Mouse (Mus musculus) midbrain, embryonic 16.5 days (tissue): ENCODE data around the gene Slc4a2. TPM values are rescaled to one million over a fixed set of nuclear protein-coding genes. Genes with fewer than 3 reads are reported as not detected.
A peak's percentile ranks its signal among the peaks of the same experiment; 100 is the strongest.

ENCODE experiments used
- ATAC-seq: fragments of 200-750 bp; cut with Nextera tagmentation; 2 replicates; pipeline ENCODE4 v1.8.0; 2017; ENCODE audit warnings: moderate TSS enrichment
- H3K27ac ChIP-seq: fragments of 300-500 bp; sonication (generic); 2 replicates; pipeline ENCODE4 v1.5.1; 2014; ENCODE audit warnings: mild to moderate bottlenecking, low read length, mixed read lengths
- H3K27me3 ChIP-seq: fragments of 300-500 bp; sonication (generic); 2 replicates; pipeline ENCODE4 v1.6.1; 2014; ENCODE audit warnings: low read depth, low read length, mixed read lengths; ENCODE audit not compliant: control insufficient read depth, insufficient read depth
- H3K36me3 ChIP-seq: fragments of 300-500 bp; sonication (generic); 2 replicates; pipeline ENCODE4 v1.6.1; 2014; ENCODE audit warnings: mild to moderate bottlenecking, low read length, moderate library complexity, mixed read lengths; ENCODE audit not compliant: control insufficient read depth, insufficient read depth
- H3K4me1 ChIP-seq: fragments of 300-500 bp; sonication (generic); 2 replicates; pipeline ENCODE4 v1.6.1; 2014; ENCODE audit warnings: mild to moderate bottlenecking, low read length, mixed read lengths; ENCODE audit not compliant: control insufficient read depth, insufficient read depth
- H3K4me2 ChIP-seq: fragments of 300-500 bp; sonication (generic); 2 replicates; pipeline ENCODE4 v1.6.1; 2014; ENCODE audit warnings: mild to moderate bottlenecking, low read length, mixed read lengths
- H3K4me3 ChIP-seq: fragments of 300-500 bp; sonication (generic); 2 replicates; pipeline ENCODE4 v1.5.1; 2014; ENCODE audit warnings: low read depth, mild to moderate bottlenecking, low read length, moderate library complexity, mixed read lengths
- H3K9ac ChIP-seq: fragments of 300-500 bp; sonication (generic); 2 replicates; pipeline ENCODE4 v1.6.1; 2014; ENCODE audit warnings: low read depth, low read length, mixed read lengths
- H3K9me3 ChIP-seq: fragments of 300-500 bp; sonication (generic); replicated peaks from 2 replicates; pipeline ENCODE4 v1.6.1; 2014; ENCODE audit warnings: mild to moderate bottlenecking, low read length, mixed read lengths; ENCODE audit not compliant: control insufficient read depth, poor library complexity, severe bottlenecking
- WGBS: fragments of 180-500 bp; shearing (Covaris S2); extraction: QIAGEN DNeasy Blood & Tissue Kit; methylation state at CpG from one replicate; pipeline ENCODE4 v1.1.7; 2014; 5-methylcytosine and 5-hydroxymethylcytosine counted together
- polyA plus RNA-seq: library from polyadenylated mRNA; unstranded; fragments of >200 nt; fragmentation: Nextera tagmentation; extraction: Ambion mirVana; gene quantifications from 2 replicates; pipeline ENCODE4 v1.2.1, GENCODE M21; 2015

The Slc4a2 gene
- polyA plus RNA-seq, 1 experiment from 2014 or later = 23.7 TPM

DNA sequence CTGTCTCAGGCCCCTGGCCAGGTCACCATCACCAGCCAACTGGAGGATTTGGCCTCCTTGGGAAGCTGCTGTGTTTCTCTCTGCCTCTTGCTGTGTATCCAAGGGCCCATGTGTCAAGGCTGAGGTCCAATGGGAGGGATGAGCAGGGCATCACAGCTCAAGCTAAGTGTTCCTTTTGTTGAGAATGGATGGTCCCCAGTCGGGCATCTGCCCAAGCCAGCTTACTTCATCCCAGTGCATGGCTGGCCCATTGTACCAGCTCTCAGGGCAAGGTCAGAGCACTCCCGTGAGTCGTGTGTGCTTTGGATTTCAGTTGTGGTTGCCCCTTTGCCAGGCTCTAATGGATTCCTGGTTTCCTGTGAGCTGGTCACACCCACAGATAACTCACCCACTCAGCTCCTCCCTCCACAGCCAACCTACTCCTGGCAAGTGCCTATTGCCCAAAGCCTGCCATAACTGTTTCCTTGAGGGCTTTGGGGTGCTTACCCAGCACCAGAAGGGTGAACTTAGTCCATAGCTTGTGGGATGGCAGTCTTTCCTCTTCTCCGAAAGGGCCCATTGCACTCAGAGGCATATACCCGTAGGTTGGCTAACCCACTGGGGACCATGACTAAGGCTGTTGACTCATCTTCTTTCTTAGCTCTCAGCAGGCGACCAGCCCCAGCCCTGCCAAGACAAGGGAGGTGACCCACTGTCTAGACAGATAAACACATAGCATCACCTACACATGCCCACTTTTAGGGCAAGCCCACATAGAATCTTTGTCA, 18.9 kb upstream of the Slc4a2 start:
- H3K4me1 ChIP-seq = no peaks in the 10 kb centered on the region
- no peaks in the 10 kb centered on the region for H3K9me3 ChIP-seq
- 79% methylated on average over 6 of the region's 6 CpGs for WGBS
- H3K36me3 ChIP-seq = peaks cover 19% of the 10 kb centered on the region
- H3K4me2 ChIP-seq = no peak overlapping the region
- H3K27ac ChIP-seq = no peak overlapping the region
- H3K4me3 ChIP-seq = no peak overlapping the region
- no peak for ATAC-seq
- no peak overlapping the region for H3K9ac ChIP-seq
- H3K27me3 ChIP-seq = no peaks in the 10 kb centered on the region

GRCm38 (mm10) chr5:24405389-24405876, 18.2 kb upstream of the Slc4a2 start:
- no peaks in the 10 kb centered on the region for H3K9me3 ChIP-seq
- H3K9ac ChIP-seq = no peak overlapping the region
- no peaks in the 10 kb centered on the region for H3K4me1 ChIP-seq
- H3K36me3 ChIP-seq = peaks cover 19% of the 10 kb centered on the region
- H3K27ac ChIP-seq = no peak overlapping the region
- H3K27me3 ChIP-seq = no peaks in the 10 kb centered on the region
- H3K4me2 ChIP-seq = no peak overlapping the region
- WGBS = 74% methylated on average over 3 of the region's 3 CpGs
- ATAC-seq = no peak
- H3K4me3 ChIP-seq = no peak overlapping the region

DNA sequence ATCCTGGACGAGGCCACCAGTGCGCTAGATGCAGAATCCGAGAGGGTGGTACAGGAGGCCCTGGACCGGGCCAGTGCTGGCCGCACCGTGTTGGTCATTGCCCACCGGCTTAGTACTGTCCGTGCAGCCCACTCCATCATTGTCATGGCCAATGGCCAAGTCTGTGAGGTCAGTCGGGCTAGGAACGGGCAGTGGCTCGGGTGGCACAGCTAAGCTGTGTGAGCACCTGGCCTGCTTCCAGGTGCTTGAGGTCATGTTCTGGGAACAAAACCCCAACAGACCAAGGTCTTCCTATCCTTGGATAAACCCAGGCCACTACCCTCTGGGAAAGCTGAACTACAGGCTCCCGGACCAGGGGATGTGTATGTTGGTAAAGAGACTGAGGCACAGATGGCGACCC, 15.0 kb upstream of the Slc4a2 start:
- no peaks in the 10 kb centered on the region for H3K27me3 ChIP-seq
- WGBS = 92% methylated on average over 13 of the region's 13 CpGs
- no peak overlapping the region for H3K27ac ChIP-seq
- H3K4me3 ChIP-seq = no peak overlapping the region
- no peak overlapping the region for H3K9ac ChIP-seq
- H3K36me3 ChIP-seq = peaks cover 13% of the 10 kb centered on the region
- no peak for ATAC-seq
- H3K4me2 ChIP-seq = no peak overlapping the region
- no peaks in the 10 kb centered on the region for H3K9me3 ChIP-seq
- no peaks in the 10 kb centered on the region for H3K4me1 ChIP-seq

DNA sequence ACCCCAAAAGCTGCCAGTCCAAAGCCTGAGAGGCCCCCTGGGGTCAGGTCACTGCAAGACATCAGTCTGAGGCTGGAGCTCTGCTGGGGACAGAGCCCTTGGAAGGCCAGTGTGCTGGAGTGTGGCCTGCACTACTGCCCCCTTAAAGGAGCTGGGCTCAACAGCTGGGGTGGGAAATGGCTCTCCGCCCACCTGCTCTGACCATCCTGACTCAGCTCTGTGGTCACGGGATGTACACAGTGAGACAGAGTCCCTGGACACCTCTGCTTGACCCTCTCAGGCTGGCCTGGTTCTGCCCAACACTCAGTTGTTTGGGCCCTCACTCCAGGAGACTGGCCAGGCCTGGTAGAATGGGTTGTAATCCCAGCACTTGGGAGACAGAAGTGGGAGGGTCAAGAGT, 14.2 kb upstream of the Slc4a2 start:
- Histone ChIP-seq H3K27ac (no peak overlapping the region), H3K9ac (no peak overlapping the region), H3K27me3 (no peaks in the 10 kb centered on the region), H3K36me3 (0 out of 2 replicates have a peak, but pooled peaks cover 8% of the 10 kb centered on the region), H3K4me2 (no peak overlapping the region), H3K4me1 (no peaks in the 10 kb centered on the region), H3K4me3 (no peak overlapping the region), H3K9me3 (no peaks in the 10 kb centered on the region)
- 80% methylated on average over 2 of the region's 2 CpGs for WGBS
- no peak for ATAC-seq

DNA sequence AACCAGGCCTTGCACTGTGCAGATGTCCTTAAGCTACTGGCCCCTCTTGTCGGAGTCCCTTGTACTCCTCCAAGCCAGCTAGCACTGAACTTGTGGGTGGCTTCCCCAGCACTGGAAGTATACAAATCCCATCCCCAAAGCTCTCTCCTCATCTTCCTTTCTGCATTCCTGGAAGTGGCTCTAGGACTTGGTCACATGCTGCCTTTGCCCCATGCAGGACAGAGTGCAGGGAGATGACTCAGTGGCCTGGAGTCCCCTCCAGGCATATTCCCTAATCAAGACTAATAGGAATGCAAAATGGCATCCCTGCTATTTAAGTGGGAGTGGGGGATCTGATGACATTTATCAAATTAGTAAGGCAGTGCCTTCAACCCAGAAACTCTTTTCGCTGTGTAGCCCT, 11.6 kb upstream of the Slc4a2 start:
- H3K36me3 ChIP-seq = 0 out of 2 replicates have a peak, but pooled peaks cover 2% of the 10 kb centered on the region
- H3K4me3 ChIP-seq = no peak overlapping the region
- H3K4me1 ChIP-seq = peaks cover 8% of the 10 kb centered on the region
- H3K27me3 ChIP-seq = no peaks in the 10 kb centered on the region
- H3K9ac ChIP-seq = no peak overlapping the region
- H3K27ac ChIP-seq = no peak overlapping the region
- ATAC-seq = no peak
- 95% methylated on average over 2 of the region's 2 CpGs for WGBS
- H3K9me3 ChIP-seq = no peaks in the 10 kb centered on the region
- no peak overlapping the region for H3K4me2 ChIP-seq

DNA sequence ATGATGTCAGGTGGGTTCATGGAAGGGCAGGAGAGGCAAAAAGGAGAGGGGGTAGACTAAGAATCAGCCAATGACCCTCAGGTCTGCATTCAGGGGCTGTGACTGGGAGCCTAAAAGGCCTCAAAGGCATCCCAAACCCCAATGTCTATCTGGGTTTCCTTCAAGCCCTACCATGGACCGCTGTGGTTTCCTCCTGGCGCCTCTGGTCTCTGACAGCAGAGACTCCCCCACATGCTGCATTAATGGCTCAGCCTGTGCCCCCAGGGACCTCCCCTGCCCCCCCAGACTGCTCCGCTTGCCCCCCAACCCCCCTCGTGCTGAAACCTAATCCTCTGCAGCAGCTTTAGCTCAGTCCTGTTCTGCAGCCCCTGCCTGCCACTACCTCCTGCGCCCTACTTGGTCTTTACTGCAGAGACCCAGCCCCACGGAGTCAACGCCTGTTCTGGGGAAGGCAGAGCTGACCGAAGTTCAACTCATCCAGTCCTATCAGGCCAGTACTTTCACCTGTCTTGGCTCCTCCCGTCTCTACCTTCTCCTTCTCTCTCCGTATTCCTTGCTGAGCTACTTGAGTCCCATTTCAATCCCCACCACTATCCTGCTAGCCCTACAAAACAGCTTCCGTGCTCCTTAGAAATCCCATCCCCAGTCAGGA, 10.5 kb upstream of the Slc4a2 start, which contains the start of gene Asic3:
Asic3 (plus strand) TSS at position 351 of the 652 bp plus-strand sequence.
- Histone ChIP-seq H3K9ac (no peak within 1 kb of the TSS), H3K4me2 (no peak within 1 kb of the TSS), H3K27ac (no peak within 1 kb of the TSS), H3K4me3 (no peak within 1 kb of the TSS), H3K27me3 (no peaks in the 10 kb centered on the region), H3K4me1 (peaks cover 8% of the 10 kb centered on the region), H3K9me3 (no peaks in the 10 kb centered on the region), H3K36me3 (no peaks in the 10 kb centered on the region)
- ATAC-seq = no peak
- 46% methylated on average over 11 of the region's 11 CpGs for WGBS

- WGBS = 85% methylated on average over 13 of the region's 13 CpGs
- no peaks in the 10 kb centered on the region for H3K9me3 ChIP-seq
- H3K9ac ChIP-seq = no peak overlapping the region
- peaks cover 4% of the 10 kb centered on the region; the same call in 1 of the 2 replicates for H3K36me3 ChIP-seq
- H3K4me3 ChIP-seq = no peak overlapping the region
- ATAC-seq = no peak
- H3K27ac ChIP-seq = no peak overlapping the region
- H3K4me2 ChIP-seq = no peak overlapping the region
- H3K4me1 ChIP-seq = peaks cover 8% of the 10 kb centered on the region
- H3K27me3 ChIP-seq = no peaks in the 10 kb centered on the region
These were observed 9.7 kb upstream of the Slc4a2 start for GRCm38 (mm10) chr5:24413938-24414337.

GRCm38 (mm10) chr5:24416222-24416736, 7.4 kb upstream of the Slc4a2 start:
- WGBS = 6% methylated on average over 21 of the region's 21 CpGs
- Histone ChIP-seq H3K4me3 (no peak overlapping the region), H3K9ac (peak overlapping the region; percentile 41; the same call in 1 of the 2 replicates)

GRCm38 (mm10) chr5:24417587-24417986, 6.0 kb upstream of the Slc4a2 start:
- Histone ChIP-seq H3K27ac (no peak overlapping the region), H3K4me3 (no peak overlapping the region), H3K4me2 (no peak overlapping the region), H3K9me3 (no peaks in the 10 kb centered on the region), H3K4me1 (peaks cover 15% of the 10 kb centered on the region), H3K27me3 (no peaks in the 10 kb centered on the region), H3K36me3 (peaks cover 18% of the 10 kb centered on the region; the same call in 1 of the 2 replicates), H3K9ac (no peak overlapping the region)
- no peak for ATAC-seq
- 90% methylated on average over 10 of the region's 10 CpGs for WGBS

More at GRCm38 (mm10) chr5:24416222-24416736, 7.4 kb upstream of the Slc4a2 start:
- Histone ChIP-seq H3K27me3 (no peaks in the 10 kb centered on the region), H3K9me3 (no peaks in the 10 kb centered on the region), H3K4me2 (peak overlapping the region; percentile 36; the same call in 1 of the 2 replicates), H3K4me1 (peaks cover 8% of the 10 kb centered on the region), H3K27ac (no peak overlapping the region), H3K36me3 (peaks cover 18% of the 10 kb centered on the region; the same call in 1 of the 2 replicates)
- ATAC-seq = peak; percentile 57
